In the genomic region with DNA sequence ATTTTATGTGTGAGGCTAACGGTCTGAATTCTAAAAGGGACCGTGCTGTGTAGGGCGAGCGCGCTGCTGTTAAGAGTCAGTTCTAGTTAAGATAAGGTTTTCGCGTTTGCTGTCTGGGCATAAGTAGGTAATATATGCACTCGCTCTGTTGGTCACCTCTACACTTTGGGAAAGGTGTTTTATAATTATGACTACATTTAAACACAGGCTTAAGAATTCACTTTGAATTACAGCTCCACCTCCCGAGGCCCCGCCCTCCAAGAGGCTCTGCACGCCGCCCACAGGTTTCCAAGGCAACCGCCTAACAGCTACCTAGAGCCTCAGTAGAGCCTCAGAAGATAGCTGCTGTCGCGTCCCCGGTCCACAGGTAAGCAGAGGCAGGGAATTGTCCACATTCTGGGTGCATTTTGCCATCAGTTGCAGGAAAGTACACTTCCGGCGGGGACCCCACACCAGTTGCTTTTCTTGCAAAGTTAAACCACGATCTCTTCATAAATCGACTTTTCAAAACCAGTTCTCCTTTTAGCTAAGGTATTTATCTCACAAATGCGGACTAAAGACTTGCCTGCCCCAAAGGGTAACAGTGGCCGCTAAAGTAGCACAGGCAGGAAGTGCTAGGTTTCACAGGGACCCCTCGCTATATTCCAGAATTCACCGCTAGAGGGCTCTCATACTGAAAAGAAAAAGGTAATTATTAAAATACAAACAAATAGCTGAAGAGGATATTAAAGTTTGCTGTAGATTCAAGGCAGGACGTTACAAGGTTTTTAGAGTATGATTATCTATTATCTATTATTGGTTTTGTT, we compare ENCODE assay signal across 8 mouse cellular contexts. TPM values are rescaled to one million over a fixed set of nuclear protein-coding genes. Genes with fewer than 3 reads are reported as not detected.
DNase-seq lines count a peak whose midpoint lies in the region; ATAC-seq and TF ChIP-seq lines count a peak whose summit lies in the region.

A gene (plus strand): TSS at position 342 of the 806 bp plus-strand sequence.

- H3K36me3 ChIP-seq in hindbrain, embryonic 13.5 days, result no peaks in the 10 kb centered on the region

- under 1% methylated on average over 25 of the region's 25 CpGs for WGBS in hindbrain, embryonic 13.5 days

- CTCF ChIA-PET in Patski (lab: Charles Lee), result interaction anchor here (0.7 to 1.9 kb wide), 11 partner anchors 14 to 386 kb away, joined by 3 to 6 read pairs (median 4); no protein-coding TSS in a partner anchor

- peak; percentile 90 for ATAC-seq in Patski
- peak; percentile 84 for ATAC-seq in hindbrain, embryonic 13.5 days (ENCODE audit: low FRiP score)

- in situ Hi-C loops in Patski (cut with MboI; ENCODE audit: low pct_unique_long_range_greater_than_20kb), result loop anchor here (5.0 to 10.0 kb wide), 2 partner anchors 198 to 391 kb away; no protein-coding TSS in a partner anchor

- H3K4me1 ChIP-seq in hindbrain, embryonic 13.5 days (replicated peaks), result peaks cover 11% of the 10 kb centered on the region

- peak within 1 kb of the TSS; percentile 70 for H3K4me2 ChIP-seq in hindbrain, embryonic 13.5 days

- peak; percentile 30 for DNase-seq in Patski (ENCODE audit: low read depth, low spot score)
- peak; percentile 87 for DNase-seq in cerebellum, postnatal 14 days
- peak; percentile 74 to 75 for DNase-seq in frontal cortex, postnatal 14 days (ENCODE audit: low spot score in 2 of 2)
- peak; percentile 72 to 84 for DNase-seq in layer of hippocampus, postnatal 14 days (ENCODE audit: low spot score in 2 of 2)
- DNase-seq in lung, postnatal 10 days, result peak; percentile 92
- peak; percentile 65 for DNase-seq in ovary, postnatal 14 days (ENCODE audit: low spot score)
- peak; percentile 80 to 83 for DNase-seq in thymus, postnatal 10 days (ENCODE audit: low spot score in 2 of 2)

- peak within 1 kb of the TSS; percentile 87 for H3K27ac ChIP-seq in hindbrain, embryonic 13.5 days

- H3K4me3 ChIP-seq in hindbrain, embryonic 13.5 days, result peak within 1 kb of the TSS; percentile 87

- POLR2A ChIA-PET in Patski (lab: Charles Lee), result no interaction called here

- no peaks in the 10 kb centered on the region for H3K9me3 ChIP-seq in hindbrain, embryonic 13.5 days

- TF ChIP-seq CTCF in Patski (IDR thresholded peaks at IDR 0.05), result peak; percentile 90

- H3K9ac ChIP-seq in hindbrain, embryonic 13.5 days, result peak within 1 kb of the TSS; percentile 90

- no peaks in the 10 kb centered on the region for H3K27me3 ChIP-seq in Patski
- no peaks in the 10 kb centered on the region for H3K27me3 ChIP-seq in hindbrain, embryonic 13.5 days

RNA-seq across cellular contexts. Expression of the gene that starts here (rescaled TPM):
- 0.09 TPM for polyA plus RNA-seq in Patski (2021)
- 0.25 and 0.26 TPM in 2 replicates for polyA plus RNA-seq in hindbrain, embryonic 13.5 days (2015; fragmentation: Nextera tagmentation; extraction: Ambion mirVana)
- under 1 TPM; 0.45 to 0.67 TPM for total RNA-seq in layer of hippocampus, postnatal 14 days (2021)

Comparison
In these comparisons a context has a peak if more than half of its experiments do, and no peak if none do; other contexts are left out.
1. Peak in every context shown above with its lines: DNase-seq, ATAC-seq, H3K4me3 ChIP-seq and H3K27ac ChIP-seq.
2. Peak in DNase-seq and ATAC-seq in Patski; RNA of the gene not detected or under 1 TPM.
3. Peak in ATAC-seq, H3K4me3 ChIP-seq, H3K27ac ChIP-seq, H3K9ac ChIP-seq and H3K4me2 ChIP-seq in hindbrain, embryonic 13.5 days; RNA of the gene not detected or under 1 TPM.
4. Peak in DNase-seq in layer of hippocampus, postnatal 14 days; RNA of the gene not detected or under 1 TPM.
5. DNase-seq: peak in every context shown above with its lines; median percentile 92 in lung, postnatal 10 days; 87 in cerebellum, postnatal 14 days; 82 in thymus, postnatal 10 days; 78 in layer of hippocampus, postnatal 14 days; 74 in frontal cortex, postnatal 14 days; 65 in ovary, postnatal 14 days; 30 in Patski.